28 mouse cellular contexts compared by ENCODE assay signal in the genomic region with DNA sequence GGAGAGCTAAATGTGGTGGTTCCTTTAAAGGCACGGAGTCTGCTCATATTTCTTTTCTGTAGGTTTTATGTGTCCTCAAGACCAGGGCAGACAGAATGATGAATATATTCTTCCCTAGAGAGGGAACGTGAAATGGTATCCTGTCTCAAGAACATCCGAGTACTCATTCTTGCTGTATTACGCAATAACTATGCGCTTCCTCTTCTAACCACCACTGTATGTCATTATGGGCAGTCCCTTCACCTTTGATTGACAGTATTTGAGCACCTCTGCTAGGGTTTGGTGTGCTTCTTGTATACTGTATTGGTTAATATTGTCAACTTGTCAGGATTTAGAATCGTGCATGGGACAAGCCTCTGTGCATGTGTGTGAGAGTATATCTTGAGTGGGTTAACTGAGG. TPM values are rescaled to one million over a fixed set of nuclear protein-coding genes. Genes with fewer than 3 reads are reported as not detected.
DNase-seq lines count a peak whose midpoint lies in the region; ATAC-seq and TF ChIP-seq lines count a peak whose summit lies in the region.
"Had no signal": no experiment of that assay in that cellular context is flagged by ENCODE, and none has a peak within 500 bp of the region (broad histone marks: within the 10 kb centered on the region; RNA-seq: fewer than 3 reads in every experiment).

No protein-coding gene starts in this region.

- H3K27me3 ChIP-seq in intestine, embryonic 14.5 days (replicated peaks; ENCODE audit: control insufficient read depth, insufficient read depth, low read length) = no peaks in the 10 kb centered on the region
- H3K27me3 ChIP-seq in intestine, postnatal 0 days (replicated peaks; ENCODE audit: control insufficient read depth, insufficient read depth, low read length) = no peaks in the 10 kb centered on the region
- no peaks in the 10 kb centered on the region for H3K27me3 ChIP-seq in myocyte (ENCODE audit: control insufficient read depth, insufficient read depth, insufficient read length)
- no peaks in the 10 kb centered on the region for H3K27me3 ChIP-seq in midbrain, embryonic 15.5 days (replicated peaks)
- H3K27me3 ChIP-seq: embryonic facial prominence, embryonic 15.5 days; forebrain, embryonic 15.5 days; heart, embryonic 12.5 days; hindbrain, embryonic 15.5 days had no signal

- H3K27ac ChIP-seq in intestine, embryonic 14.5 days (ENCODE audit: low read depth) = no peak overlapping the region
- H3K27ac ChIP-seq in intestine, postnatal 0 days (ENCODE audit: low read depth, low read length) = no peak overlapping the region
- H3K27ac ChIP-seq in midbrain, embryonic 15.5 days = no peak overlapping the region
- H3K27ac ChIP-seq: embryonic facial prominence, embryonic 15.5 days; forebrain, embryonic 15.5 days; heart, adult 2 months; hindbrain, embryonic 15.5 days had no signal

- no peak overlapping the region for H3K4me3 ChIP-seq in intestine, embryonic 14.5 days (ENCODE audit: low read depth, low read length)
- H3K4me3 ChIP-seq in intestine, postnatal 0 days (ENCODE audit: low read depth, low read length) = no peak overlapping the region
- H3K4me3 ChIP-seq in myocyte = no peak overlapping the region
- no peak overlapping the region for H3K4me3 ChIP-seq in midbrain, embryonic 15.5 days
- H3K4me3 ChIP-seq: embryonic facial prominence, embryonic 15.5 days; erythroblast, embryonic 14.5 days; forebrain, embryonic 15.5 days; heart, adult 2 months; heart, embryonic 12.5 days; hindbrain, embryonic 15.5 days had no signal

- DNase-seq in intestine, embryonic 14.5 days (ENCODE audit: low spot score) = peak; percentile 18
- DNase-seq in c-Kit-positive CD71-negative TER-119-negative erythroid progenitor cells, embryonic 14.5 days (ENCODE audit: low read depth) = peak; percentile 23
- peak; percentile 26 for DNase-seq in induced T-regulatory cell, adult 2 months (ENCODE audit: low read depth)
- no peak for DNase-seq in left cerebral cortex, postnatal 36 days (ENCODE audit: low spot score in 2 of 2)
- no peak for DNase-seq in left cerebral cortex, postnatal 14 days (ENCODE audit: low spot score in 2 of 2)
- DNase-seq: adrenal gland, postnatal 10 days; cerebellum, adult 11-12 months; cerebellum, adult 9-10 months; cerebellum, postnatal 25 days; embryo, embryonic 11 days; heart, adult 2 months had no signal

- H3K79me2 ChIP-seq in myocyte (ENCODE audit: control insufficient read depth, insufficient read depth) = no peaks in the 10 kb centered on the region

- no peak for TF ChIP-seq POLR2A in myocyte (IDR thresholded peaks at IDR 0.05; ENCODE audit: insufficient read length, low read depth)

- ATAC-seq in intestine, embryonic 14.5 days (replicated peaks; ENCODE audit: low FRiP score, low TSS enrichment, low read depth) = no peak
- ATAC-seq in intestine, postnatal 0 days = no peak
- no peak for ATAC-seq in midbrain, embryonic 15.5 days (replicated peaks)
- ATAC-seq: CD4-positive, CD25-positive, alpha-beta regulatory T cell, adult 4 months; forebrain, embryonic 15.5 days; inflammation-experienced regulatory T-cells, adult 6 months had no signal

- no peaks in the 10 kb centered on the region for H3K9me3 ChIP-seq in intestine, embryonic 14.5 days (ENCODE audit: control insufficient read depth, low read length)
- no peaks in the 10 kb centered on the region for H3K9me3 ChIP-seq in intestine, postnatal 0 days (ENCODE audit: control insufficient read depth)
- H3K9me3 ChIP-seq in midbrain, embryonic 15.5 days = no peaks in the 10 kb centered on the region; the same call in 1 of the 2 replicates
- H3K9me3 ChIP-seq: embryonic facial prominence, embryonic 15.5 days; forebrain, embryonic 15.5 days; G1E; heart, embryonic 12.5 days; hindbrain, embryonic 15.5 days had no signal

- no peak overlapping the region for H3K9ac ChIP-seq in intestine, embryonic 14.5 days (ENCODE audit: low read length)
- H3K9ac ChIP-seq in intestine, postnatal 0 days (ENCODE audit: low read depth, low read length) = no peak overlapping the region
- no peak overlapping the region for H3K9ac ChIP-seq in midbrain, embryonic 15.5 days
- H3K9ac ChIP-seq: embryonic facial prominence, embryonic 15.5 days; forebrain, embryonic 15.5 days; heart, embryonic 12.5 days; hindbrain, embryonic 15.5 days had no signal

- no peak overlapping the region for H3ac ChIP-seq in myocyte (ENCODE audit: control insufficient read depth, insufficient read length)

- H3K36me3 ChIP-seq in intestine, embryonic 14.5 days (ENCODE audit: control insufficient read depth, insufficient read depth, low read length) = no peaks in the 10 kb centered on the region
- no peaks in the 10 kb centered on the region for H3K36me3 ChIP-seq in intestine, postnatal 0 days (ENCODE audit: control insufficient read depth, insufficient read depth)
- H3K36me3 ChIP-seq in myocyte (ENCODE audit: control insufficient read depth, insufficient read depth) = no peaks in the 10 kb centered on the region
- no peaks in the 10 kb centered on the region for H3K36me3 ChIP-seq in midbrain, embryonic 15.5 days (replicated peaks)
- H3K36me3 ChIP-seq: embryonic facial prominence, embryonic 15.5 days; forebrain, embryonic 15.5 days; G1E; heart, embryonic 12.5 days; hindbrain, embryonic 15.5 days had no signal

- no peak for TF ChIP-seq CTCF in intestine, postnatal 0 days (IDR thresholded peaks at IDR 0.05; ENCODE audit: low read depth)

- no peaks in the 10 kb centered on the region for H3K4me1 ChIP-seq in intestine, embryonic 14.5 days (replicated peaks; ENCODE audit: control insufficient read depth, insufficient read depth, low read length)
- H3K4me1 ChIP-seq in intestine, postnatal 0 days (replicated peaks; ENCODE audit: control insufficient read depth, insufficient read depth, low read length) = no peaks in the 10 kb centered on the region
- H3K4me1 ChIP-seq in midbrain, embryonic 15.5 days = no peaks in the 10 kb centered on the region
- H3K4me1 ChIP-seq: embryonic facial prominence, embryonic 15.5 days; forebrain, embryonic 15.5 days; heart, embryonic 12.5 days; hindbrain, embryonic 15.5 days had no signal

- WGBS in intestine, embryonic 14.5 days = 83% methylated on average over 6 of the region's 6 CpGs
- 82% methylated on average over 6 of the region's 6 CpGs for WGBS in intestine, postnatal 0 days
- WGBS in midbrain, embryonic 15.5 days = 88% methylated on average over 6 of the region's 6 CpGs

- intact Hi-C loops in left cerebral cortex, postnatal 36 days (cut with DNase I) = no loop called here
- intact Hi-C loops in left cerebral cortex, postnatal 14 days (cut with DNase I) = no loop called here

- H3K4me2 ChIP-seq in intestine, embryonic 14.5 days (ENCODE audit: low read length) = no peak overlapping the region
- no peak overlapping the region for H3K4me2 ChIP-seq in intestine, postnatal 0 days (replicated peaks; ENCODE audit: low read depth)
- no peak overlapping the region for H3K4me2 ChIP-seq in myocyte (ENCODE audit: low read depth)
- H3K4me2 ChIP-seq in midbrain, embryonic 15.5 days = no peak overlapping the region
- H3K4me2 ChIP-seq: embryonic facial prominence, embryonic 15.5 days; forebrain, embryonic 15.5 days; heart, embryonic 12.5 days; hindbrain, embryonic 15.5 days had no signal

TF ChIP-seq in myocyte, 11 proteins besides CTCF, POLR2A, EP300 and RAD21:
- TF ChIP-seq CEBPB (IDR thresholded peaks at IDR 0.05; ENCODE audit: insufficient read depth, poor library complexity, severe bottlenecking) (peak; percentile 90), TCF3 (IDR thresholded peaks at IDR 0.05; ENCODE audit: insufficient read length, low read depth) (no peak), MAX (IDR thresholded peaks at IDR 0.05; ENCODE audit: low read depth) (no peak), REST (IDR thresholded peaks at IDR 0.05; ENCODE audit: insufficient read depth, insufficient read length) (no peak)

RNA-seq across cellular contexts. Expression of a gene that starts 11.2 kb away (rescaled TPM):
- 0.09 and 0.16 TPM in 2 replicates for polyA plus RNA-seq in intestine, embryonic 14.5 days (2014; fragmentation: Nextera tagmentation; extraction: Ambion mirVana)
- polyA plus RNA-seq in intestine, postnatal 0 days (2015; fragmentation: Nextera tagmentation; extraction: Ambion mirVana) = 0.12 and 0.18 TPM in 2 replicates
- polyA plus RNA-seq in myocyte (2012; fragmentation: generic; extraction: Trizol) = not detected
- total RNA-seq in left cerebral cortex, postnatal 36 days (2021) = not detected
- not detected for total RNA-seq in left cerebral cortex, postnatal 14 days (2021)
- polyA plus RNA-seq in midbrain, embryonic 15.5 days (2015; fragmentation: Nextera tagmentation; extraction: Ambion mirVana) = not detected in 2 replicates
- total RNA-seq: gastrocnemius, adult 8-10 months; gastrocnemius, postnatal 4 days; heart, adult 2 months; heart, postnatal 25 days had no signal
- polyA plus RNA-seq: embryonic facial prominence, embryonic 11.5 days; erythroblast, embryonic 14.5 days; forebrain, embryonic 11.5 days; forebrain, embryonic 15.5 days; G1E; heart, embryonic 12.5 days; hindbrain, embryonic 11.5 days; hindbrain, embryonic 15.5 days; inflammation-experienced regulatory T-cells, adult 6 months had no signal

RNA-seq across cellular contexts. Expression of a gene that starts 37.2 kb away (rescaled TPM):
- polyA plus RNA-seq in intestine, embryonic 14.5 days (2014; fragmentation: Nextera tagmentation; extraction: Ambion mirVana) = 27.3 and 33.7 TPM in 2 replicates
- 14.7 and 16.3 TPM in 2 replicates for polyA plus RNA-seq in intestine, postnatal 0 days (2015; fragmentation: Nextera tagmentation; extraction: Ambion mirVana)
- 0.01 TPM for polyA plus RNA-seq in myocyte (2012; fragmentation: generic; extraction: Trizol)
- total RNA-seq in left cerebral cortex, postnatal 36 days (2021) = 10 to 100 TPM; 14.9 to 18.6 TPM
- 10 to 100 TPM; 18.5 to 19.4 TPM for total RNA-seq in left cerebral cortex, postnatal 14 days (2021)
- polyA plus RNA-seq in midbrain, embryonic 15.5 days (2015; fragmentation: Nextera tagmentation; extraction: Ambion mirVana) = 55.8 and 61.4 TPM in 2 replicates

Comparison
In these comparisons a context has a peak if more than half of its experiments do, and no peak if none do; other contexts are left out.
1. DNase-seq: peak in intestine, embryonic 14.5 days (single experiment), c-Kit-positive CD71-negative TER-119-negative erythroid progenitor cells, embryonic 14.5 days (single experiment) and induced T-regulatory cell, adult 2 months (single experiment); none in left cerebral cortex, postnatal 36 days (0 of 2) and left cerebral cortex, postnatal 14 days (0 of 2).
2. RNA of a gene that starts 37.2 kb away (polyA plus RNA-seq): 55.8 to 61.4 TPM in midbrain, embryonic 15.5 days, 27.3 to 33.7 TPM in intestine, embryonic 14.5 days and 14.7 to 16.3 TPM in intestine, postnatal 0 days; 0.01 TPM in myocyte (single experiment); every median in the first group is over 10 times any median in the second.